Mouse (Mus musculus) E14TG2a.4 (cell line): Measurements from ENCODE around the gene Ccdc57.

Experiments
- CTCF ChIP-seq: conservative IDR thresholded peaks from 2 replicates; pipeline ENCODE4 v1.5.1; 2014; ENCODE audit warnings: low read length
- NANOG ChIP-seq: IDR thresholded peaks from 2 replicates; pipeline ENCODE4 v1.6.1; 2014; ENCODE audit warnings: borderline replicate concordance, low read length, mixed read lengths

DNA sequence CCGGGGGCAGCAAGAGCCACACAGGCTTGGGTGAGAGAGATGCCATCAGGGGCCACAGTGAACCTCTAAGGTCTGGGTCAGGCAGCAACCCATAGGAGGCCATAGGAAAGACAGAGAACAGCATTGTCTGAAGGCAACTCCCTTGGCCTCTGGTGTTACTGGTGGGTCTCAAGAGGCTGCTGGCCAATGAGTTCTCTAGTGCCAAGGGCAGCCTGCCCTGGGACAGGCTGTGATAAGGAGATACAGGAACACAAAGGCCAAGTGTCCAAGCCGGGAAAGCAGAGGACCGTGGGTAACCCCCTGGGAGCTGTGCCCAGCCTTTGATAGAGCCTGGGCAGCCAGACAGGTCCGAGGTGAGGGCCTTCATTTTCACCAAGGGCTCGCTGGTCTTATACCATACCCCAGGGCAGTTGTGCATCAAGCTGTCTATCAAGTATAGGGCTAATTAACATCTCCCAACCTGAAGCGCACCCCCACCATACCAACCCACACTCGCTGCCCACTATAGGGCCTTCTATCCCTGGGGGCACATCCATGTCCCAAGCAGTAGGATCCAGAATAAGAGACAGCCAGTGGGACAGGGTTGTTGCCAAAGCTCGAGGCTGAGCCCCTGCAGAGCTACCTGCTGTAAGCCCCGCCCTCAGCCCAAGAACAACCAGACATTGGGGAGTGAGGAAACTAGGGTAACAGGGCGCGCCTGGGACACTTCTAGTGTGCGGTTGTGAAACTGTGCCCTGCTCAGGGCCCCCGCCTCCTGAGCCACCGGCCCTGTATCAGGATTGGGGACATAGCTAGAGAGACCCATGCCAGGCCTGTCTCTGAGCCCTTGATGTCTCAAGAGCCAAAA lies 111.4 kb downstream of the Ccdc57 start:
- no peak for TF ChIP-seq CTCF
- TF ChIP-seq NANOG = no peak
